Mouse (Mus musculus) kidney, adult 9 months (tissue): ENCODE data around the gene Ercc2.

Experiments used
- DNase-seq: peaks from one replicate; pipeline ENCODE4 v3.0.0; 2022

Gene Ercc2

DNA sequence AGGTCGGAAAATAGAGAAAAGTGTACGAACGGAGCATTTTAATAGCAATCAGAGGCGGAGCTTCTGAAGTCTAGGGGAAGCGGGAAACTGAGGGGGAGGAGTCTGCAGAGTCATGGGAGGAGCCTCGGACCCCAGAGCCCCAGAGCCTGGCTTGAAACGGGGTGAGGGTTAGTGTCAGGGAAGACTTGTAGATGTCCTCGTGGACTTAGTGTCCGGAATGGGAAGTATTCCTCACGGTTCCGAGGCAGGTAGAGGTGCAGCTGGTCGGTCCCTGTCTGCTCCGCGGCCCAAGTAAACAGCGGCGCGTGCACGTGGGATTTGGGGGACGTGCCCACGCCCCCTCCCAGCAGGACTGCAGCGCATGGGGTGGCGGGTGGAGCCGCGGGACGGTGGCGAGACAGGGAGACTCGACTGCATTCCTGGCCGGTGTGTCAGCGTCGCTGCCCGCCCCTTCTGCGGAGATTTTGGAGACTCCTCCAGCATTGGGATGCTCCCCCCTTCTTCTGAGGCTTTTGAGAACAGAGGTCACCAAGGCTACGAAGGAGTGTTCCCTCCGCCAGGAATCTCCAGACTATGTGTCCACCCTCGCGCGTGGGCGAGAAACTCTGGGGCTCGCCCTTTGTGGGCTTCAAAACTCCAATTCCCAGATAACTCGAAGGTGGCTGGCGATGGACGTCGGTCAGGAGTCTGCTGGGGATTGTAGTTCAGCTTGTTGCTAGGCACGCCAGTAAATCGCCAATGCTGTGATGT lies 21.7 kb upstream of the Ercc2 start:
- peak; percentile 80 for DNase-seq

DNA sequence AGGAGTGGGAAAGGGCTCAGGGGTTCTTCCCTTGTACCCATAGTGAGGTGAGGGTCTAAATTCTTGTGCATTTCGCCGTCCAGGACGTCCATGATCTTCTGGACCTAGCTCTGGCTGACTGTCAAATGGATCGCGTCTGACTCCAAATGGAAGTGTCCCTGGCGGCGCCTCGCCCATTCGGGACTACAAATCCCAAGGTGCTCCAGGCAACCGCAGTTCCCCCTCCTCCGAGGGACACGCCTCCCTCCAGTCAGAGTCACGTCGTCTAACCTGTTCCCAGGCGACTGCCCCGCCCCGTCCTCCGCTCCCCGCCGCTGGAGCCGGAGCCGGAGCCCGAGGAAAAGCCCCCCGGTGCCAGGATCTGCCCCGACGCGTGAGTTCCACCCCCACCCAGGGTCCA lies 20.9 kb upstream of the Ercc2 start:
- peak; percentile 96 for DNase-seq

- peak; percentile 80 for DNase-seq
Observed at GRCm38 (mm10) chr7:19361720-19362119, 20.1 kb upstream of the Ercc2 start.

DNA sequence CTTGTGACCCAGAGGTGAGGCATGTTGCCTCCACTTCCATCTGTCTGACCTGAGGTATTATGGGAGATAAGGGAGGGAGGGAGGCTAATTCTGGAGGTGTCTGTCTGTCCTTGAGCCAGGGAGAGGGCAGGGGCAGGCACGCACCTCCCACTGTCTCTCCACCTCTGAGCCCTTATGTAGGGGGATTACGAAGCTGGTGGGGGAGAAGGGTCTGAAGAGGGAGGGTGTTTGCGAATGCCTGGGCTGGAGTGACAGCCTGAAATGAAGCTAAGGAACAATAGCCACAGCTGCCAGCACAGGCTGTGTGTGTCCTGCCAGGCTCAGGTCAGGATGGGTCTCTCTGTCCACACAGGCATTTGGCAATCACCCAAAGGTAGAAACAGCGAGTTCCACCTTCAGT lies 19.5 kb upstream of the Ercc2 start:
- no peak for DNase-seq

GRCm38 (mm10) chr7:19363881-19364280 lies 17.9 kb upstream of the Ercc2 start:
- DNase-seq, result peak; percentile 88

DNA sequence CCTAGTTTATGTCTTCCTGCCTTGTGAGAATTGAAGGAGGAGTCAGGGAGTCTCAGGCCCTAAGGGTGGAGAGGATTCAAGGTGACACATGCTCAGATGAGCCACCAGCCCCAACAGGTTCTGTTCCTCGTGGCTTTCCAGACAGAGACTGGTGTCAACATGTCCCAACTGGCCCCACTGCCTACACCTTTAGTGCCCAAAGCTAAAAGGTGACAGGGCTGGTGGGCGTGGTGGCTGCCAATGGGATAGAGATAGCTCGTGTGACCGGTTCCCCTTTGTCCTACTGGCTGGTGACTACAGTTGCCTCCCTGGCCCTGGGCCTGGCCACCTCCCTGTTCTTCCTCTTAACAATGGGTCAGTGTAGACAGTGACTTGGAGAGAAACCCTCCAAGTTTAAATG lies 16.4 kb upstream of the Ercc2 start:
- DNase-seq, result no peak

GRCm38 (mm10) chr7:19368380-19368779 lies 13.4 kb upstream of the Ercc2 start:
- peak; percentile 61 for DNase-seq

- peak; percentile 53 for DNase-seq
Observed at GRCm38 (mm10) chr7:19369823-19370425, 11.9 kb upstream of the Ercc2 start.

GRCm38 (mm10) chr7:19373367-19373766 lies 8.4 kb upstream of the Ercc2 start:
- DNase-seq, result no peak

DNA sequence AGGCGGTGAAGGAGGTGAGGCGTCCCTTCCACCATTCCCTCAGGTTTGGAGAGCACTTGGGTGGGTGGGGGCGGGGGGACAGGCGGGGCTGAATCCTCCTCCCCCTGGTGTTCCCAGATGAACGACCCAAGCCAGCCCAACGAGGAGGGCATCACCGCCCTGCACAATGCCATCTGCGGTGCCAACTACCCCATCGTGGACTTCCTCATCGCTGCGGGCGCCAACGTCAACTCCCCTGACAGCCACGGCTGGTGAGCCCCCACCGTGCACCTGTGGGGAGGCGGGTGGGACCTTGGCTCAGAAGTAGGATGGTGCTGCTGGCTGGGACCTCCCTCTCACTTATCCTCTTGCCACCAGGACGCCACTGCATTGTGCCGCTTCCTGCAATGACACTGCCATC lies 6.4 kb upstream of the Ercc2 start:
- no peak for DNase-seq

DNA sequence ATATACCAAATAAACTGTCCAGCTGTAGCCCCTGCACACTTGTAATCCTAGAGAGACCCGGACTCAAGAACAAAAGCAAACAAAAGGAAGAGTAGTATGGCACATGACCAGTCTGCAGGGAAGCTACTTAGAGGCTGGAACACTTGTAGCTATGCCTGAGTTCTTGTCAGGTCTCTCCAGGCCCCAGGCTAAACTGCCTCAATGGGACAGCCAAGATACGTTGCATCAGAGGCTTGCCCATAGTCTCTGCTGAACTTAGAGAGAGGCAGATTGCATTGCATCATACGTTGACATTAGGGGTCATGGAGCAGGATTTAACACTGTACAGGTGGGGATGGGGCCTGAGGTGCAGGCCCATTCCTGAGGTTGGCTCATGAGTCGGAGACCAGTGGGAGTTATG lies 5.8 kb upstream of the Ercc2 start:
- no peak for DNase-seq

GRCm38 (mm10) chr7:19378049-19378448 lies 3.8 kb upstream of the Ercc2 start:
- DNase-seq, result no peak

- no peak for DNase-seq
Observed at GRCm38 (mm10) chr7:19382166-19382541, 344 bp downstream of the Ercc2 start.

- DNase-seq, result no peak
Observed at GRCm38 (mm10) chr7:19383708-19384107, 1.9 kb downstream of the Ercc2 start.

DNA sequence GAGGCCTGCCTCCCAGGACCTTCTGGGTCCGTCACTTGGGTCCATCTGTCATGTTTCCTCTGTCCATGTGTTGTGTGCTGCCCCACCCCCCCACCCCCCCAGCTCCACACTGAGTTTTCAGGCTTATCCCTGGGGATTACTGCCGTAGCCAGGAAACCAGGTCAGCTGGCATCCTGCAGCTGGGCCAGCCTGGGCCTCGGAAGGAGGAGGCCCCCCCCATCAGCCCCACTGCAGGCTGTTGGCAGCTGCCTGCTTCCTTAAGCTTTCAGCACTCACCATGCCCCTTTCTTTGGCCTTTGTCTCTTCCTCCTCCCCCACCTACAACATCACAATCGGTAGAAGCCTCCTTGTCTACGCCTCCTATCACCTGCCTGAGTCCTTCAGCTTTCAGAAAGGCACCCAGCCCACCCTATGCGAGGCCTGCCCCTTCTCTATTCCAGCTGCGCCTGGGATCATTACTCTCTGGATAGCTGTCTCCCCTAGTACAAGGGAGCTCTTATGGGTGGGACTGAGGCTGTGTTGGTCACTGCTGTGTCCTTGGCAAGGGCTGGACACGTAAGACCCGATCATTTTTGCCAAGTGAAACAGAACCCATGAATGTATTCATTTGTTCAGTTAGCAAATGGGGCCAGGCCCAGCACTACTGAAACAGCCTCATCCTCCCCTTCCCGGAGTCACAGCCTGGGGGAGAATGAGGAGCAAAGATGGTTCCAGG lies 7.0 kb downstream of the Ercc2 start:
- no peak for DNase-seq

DNA sequence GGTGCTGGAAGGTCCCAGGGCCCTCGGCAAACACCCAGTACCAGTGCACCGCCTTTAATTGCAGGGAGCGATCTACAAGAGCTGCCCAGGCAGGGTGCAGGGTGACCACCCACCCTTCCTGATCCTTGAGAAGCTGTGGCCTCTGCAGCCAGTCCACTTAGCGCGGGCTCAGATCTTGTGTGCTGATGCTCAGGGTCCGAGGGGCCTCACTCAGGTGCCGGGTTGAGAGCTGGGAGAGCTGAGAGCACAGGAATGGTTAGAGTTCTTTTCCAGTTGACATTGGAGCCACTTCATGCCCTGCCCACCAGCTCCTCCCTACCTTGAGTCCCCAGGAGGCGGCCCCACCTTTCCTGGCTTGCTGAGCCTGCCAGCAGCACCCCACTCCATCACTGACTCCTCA lies 12.7 kb downstream of the Ercc2 start:
- DNase-seq, result no peak

DNA sequence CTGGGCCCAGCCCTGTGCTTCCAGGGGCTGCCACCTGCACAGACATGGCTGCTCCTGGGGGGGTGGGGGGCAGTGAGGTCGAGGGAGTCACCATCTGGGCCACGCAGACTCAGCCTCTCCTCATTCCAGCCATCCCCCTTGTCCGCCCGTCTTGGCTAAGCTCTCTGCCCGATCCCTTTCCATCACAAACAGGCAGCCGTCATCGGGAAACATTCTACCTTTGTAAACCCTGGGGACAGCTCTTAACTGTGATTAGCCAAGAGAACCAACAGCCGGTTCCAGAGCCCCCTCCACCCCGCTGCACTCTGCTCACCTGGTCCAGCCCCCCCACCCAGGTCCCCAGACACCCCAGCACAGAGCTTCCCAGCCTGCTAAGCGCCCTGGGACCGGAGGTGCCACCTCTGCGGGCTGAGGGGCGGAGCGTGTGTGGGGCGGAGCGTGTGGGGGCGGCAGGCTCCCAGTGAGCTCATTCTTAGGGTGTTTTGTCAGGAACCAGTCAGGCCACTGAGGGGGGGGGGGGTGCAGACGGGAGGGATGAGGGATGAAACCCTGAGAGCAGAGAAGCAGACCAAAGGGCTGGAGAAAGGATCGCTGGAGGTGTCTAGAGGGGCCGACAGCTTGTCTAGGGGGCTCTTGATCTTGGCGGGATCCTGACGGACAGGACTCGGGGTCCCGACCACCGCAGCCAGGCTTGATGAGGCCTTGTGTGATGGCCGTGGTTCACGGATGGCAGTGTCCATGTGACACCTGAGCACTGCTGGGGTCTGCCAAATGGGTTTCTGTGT lies 17.9 kb downstream of the Ercc2 start:
- peak; percentile 52 for DNase-seq

GRCm38 (mm10) chr7:19400946-19401345 lies 19.1 kb downstream of the Ercc2 start:
- no peak for DNase-seq

DNA sequence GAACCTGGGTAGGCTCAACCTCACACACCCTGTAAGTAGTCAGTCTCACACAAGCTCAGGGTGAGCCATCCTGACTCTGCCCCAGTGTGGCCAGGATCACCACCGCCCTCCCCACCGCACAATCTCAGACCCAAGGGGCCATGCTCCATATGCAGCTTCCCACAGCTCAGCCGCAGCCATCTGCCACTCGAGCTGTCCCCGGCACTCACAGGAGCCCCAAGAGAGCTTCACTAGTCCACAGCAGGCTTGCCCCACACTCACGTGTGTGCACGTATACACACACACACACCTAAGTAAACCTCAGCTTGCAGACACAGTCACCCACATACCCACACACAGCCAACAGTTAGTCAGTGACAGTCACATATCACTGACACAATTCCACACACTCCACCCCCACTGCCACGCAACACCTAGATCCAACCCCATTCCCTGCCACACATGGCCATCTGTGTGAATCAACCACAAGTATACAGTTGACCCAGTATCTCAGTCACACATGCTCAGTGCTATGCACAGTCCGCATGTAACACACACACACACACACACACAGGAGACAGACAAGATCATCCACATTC lies 20.8 kb downstream of the Ercc2 start:
- no peak for DNase-seq

DNA sequence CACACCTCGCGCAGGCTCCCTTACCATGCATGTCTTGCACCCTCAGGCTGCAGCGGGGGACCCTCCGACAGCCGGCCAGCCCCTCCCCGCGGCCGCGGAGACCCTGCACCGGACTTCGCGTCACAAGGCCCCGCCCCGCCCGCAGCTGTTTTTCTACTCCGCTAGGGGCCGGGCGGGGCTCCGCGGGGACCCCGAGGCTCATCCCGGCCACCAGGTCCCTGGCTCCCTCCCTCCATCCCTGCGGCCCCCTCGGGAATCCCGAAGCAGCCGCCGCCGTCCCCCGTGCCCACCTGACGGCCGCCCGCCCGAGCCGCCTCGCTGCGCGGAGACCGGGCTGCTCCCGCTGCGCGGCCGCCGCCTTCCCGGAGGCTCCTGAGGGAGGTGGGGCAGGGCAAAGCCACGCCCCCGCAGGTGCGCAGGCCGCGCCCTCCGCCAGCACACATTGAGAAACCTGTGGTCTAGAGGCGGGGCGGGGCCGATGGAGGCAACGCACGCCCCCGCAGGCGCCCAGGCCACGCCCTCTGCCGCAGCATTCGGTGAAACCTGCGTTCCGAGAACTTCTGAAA lies 22.0 kb downstream of the Ercc2 start, which contains the start of gene Klc3:
Klc3 (minus strand) TSS at position 374 of the 566 bp plus-strand sequence.
- peak; percentile 87 for DNase-seq

DNA sequence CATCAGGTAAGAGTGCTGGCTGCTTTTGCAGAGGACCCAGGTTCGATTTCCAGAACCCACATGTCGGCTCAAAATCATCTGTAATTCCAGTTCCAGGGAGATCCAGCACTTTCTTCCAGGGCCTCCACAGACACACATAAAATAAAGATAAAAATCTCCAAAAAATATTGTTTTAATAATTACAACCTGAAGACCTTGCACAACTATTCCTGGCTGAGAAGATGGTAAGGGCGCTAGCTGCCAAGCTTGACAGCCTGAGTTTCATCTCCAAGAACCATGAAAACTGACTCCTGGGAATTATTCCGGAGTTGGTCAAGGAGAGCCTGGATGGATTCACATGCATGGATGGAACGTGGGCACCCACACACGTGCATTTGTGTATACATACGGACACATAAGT lies 22.7 kb downstream of the Ercc2 start, which contains the start of gene Ckm:
Ckm (plus strand) TSS at position 301 of the 400 bp plus-strand sequence.
- no peak for DNase-seq

GRCm38 (mm10) chr7:19405417-19405816 lies 23.6 kb downstream of the Ercc2 start:
- DNase-seq, result peak; percentile 88
